Mouse (Mus musculus): ENCODE measurements around the gene Cltb.
A peak's percentile ranks its signal among the peaks of the same experiment; 100 is the strongest.

The Cltb gene

GRCm38 (mm10) chr13:54610972-54611754, at the start of gene Cltb:
Gene Cltb, minus strand, starts transcription at chr13:54611344.
- DNase-seq (ENCODE audit: low read depth, low spot score), result peak; percentile 42

- no peak for DNase-seq (ENCODE audit: low read depth, low spot score)
Observed at GRCm38 (mm10) chr13:54660877-54661276, 49.7 kb upstream of the Cltb start.

GRCm38 (mm10) chr13:54650461-54650860, 39.3 kb upstream of the Cltb start:
- no peak for DNase-seq (ENCODE audit: low read depth, low spot score)

GRCm38 (mm10) chr13:54635011-54635410, 23.9 kb upstream of the Cltb start:
- no peak for DNase-seq (ENCODE audit: low read depth, low spot score)

GRCm38 (mm10) chr13:54632731-54633277, 21.7 kb upstream of the Cltb start:
- no peak for DNase-seq (ENCODE audit: low read depth, low spot score)

- DNase-seq (ENCODE audit: low read depth, low spot score), result no peak
Observed at GRCm38 (mm10) chr13:54629128-54629527, 18.0 kb upstream of the Cltb start.

- peak; percentile 40 for DNase-seq (ENCODE audit: low read depth, low spot score)
Observed at GRCm38 (mm10) chr13:54621960-54622521, 10.9 kb upstream of the Cltb start.

GRCm38 (mm10) chr13:54621155-54621932, 10.2 kb upstream of the Cltb start, which contains the start of gene Faf2:
Gene Faf2, plus strand, starts transcription at chr13:54621784.
- peak; percentile 97 for DNase-seq (ENCODE audit: low read depth, low spot score)

GRCm38 (mm10) chr13:54616998-54617397, 5.9 kb upstream of the Cltb start:
- DNase-seq (ENCODE audit: low read depth, low spot score), result peak; percentile 52

- no peak for DNase-seq (ENCODE audit: low read depth, low spot score)
Observed at GRCm38 (mm10) chr13:54616307-54616706, 5.2 kb upstream of the Cltb start.

GRCm38 (mm10) chr13:54613141-54613540, 2.0 kb upstream of the Cltb start:
- DNase-seq (ENCODE audit: low read depth, low spot score), result peak; percentile 74

- no peak for DNase-seq (ENCODE audit: low read depth, low spot score)
Observed at GRCm38 (mm10) chr13:54610613-54610971, 552 bp downstream of the Cltb start.

- no peak for DNase-seq (ENCODE audit: low read depth, low spot score)
Observed at GRCm38 (mm10) chr13:54609301-54609700, 1.8 kb downstream of the Cltb start.

- peak; percentile 83 for DNase-seq (ENCODE audit: low read depth, low spot score)
Observed at GRCm38 (mm10) chr13:54608666-54609065, 2.5 kb downstream of the Cltb start.

GRCm38 (mm10) chr13:54608002-54608401, 3.1 kb downstream of the Cltb start:
- DNase-seq (ENCODE audit: low read depth, low spot score), result no peak

- no peak for DNase-seq (ENCODE audit: low read depth, low spot score)
Observed at GRCm38 (mm10) chr13:54607204-54607603, 3.9 kb downstream of the Cltb start.

GRCm38 (mm10) chr13:54605426-54605825, 5.7 kb downstream of the Cltb start:
- no peak for DNase-seq (ENCODE audit: low read depth, low spot score)

GRCm38 (mm10) chr13:54604221-54604620, 6.9 kb downstream of the Cltb start:
- no peak for DNase-seq (ENCODE audit: low read depth, low spot score)

GRCm38 (mm10) chr13:54603501-54603900, 7.6 kb downstream of the Cltb start:
- DNase-seq (ENCODE audit: low read depth, low spot score), result peak; percentile 43

GRCm38 (mm10) chr13:54602639-54603111, 8.5 kb downstream of the Cltb start:
- DNase-seq (ENCODE audit: low read depth, low spot score), result peak; percentile 88

- no peak for DNase-seq (ENCODE audit: low read depth, low spot score)
Observed at GRCm38 (mm10) chr13:54598622-54599143, 12.5 kb downstream of the Cltb start.

- no peak for DNase-seq (ENCODE audit: low read depth, low spot score)
Observed at GRCm38 (mm10) chr13:54596870-54597269, 14.3 kb downstream of the Cltb start.

Measured in ES-CJ7 (cell line).